Mouse (Mus musculus): ENCODE data around the gene Dip2c. TPM values are rescaled to one million over a fixed set of nuclear protein-coding genes. Genes with fewer than 3 reads are reported as not detected.

Dip2c gene
- total and polyA plus RNA-seq, 3 experiments: 0.04 to 0.14 (median 0.08) TPM

GRCm38 (mm10) chr13:9686261-9686660 is 409.9 kb downstream of the Dip2c start:
- no peak overlapping the region for H3K4me3 ChIP-seq (replicated peaks in 1 of 3; ENCODE audit: low read depth in 2 of 3, low read length in 2 of 3, poor library complexity in 1 of 3)
- H3K9me3 ChIP-seq (replicated peaks; ENCODE audit: low read length): no peaks in the 10 kb centered on the region
- no peak overlapping the region for H3K27ac ChIP-seq (ENCODE audit: insufficient read depth, low read depth)
- DNase-seq (ENCODE audit: extremely low read depth): no peak
- H3K27me3 ChIP-seq (replicated peaks): no peaks in the 10 kb centered on the region
- H3K4me2 ChIP-seq (ENCODE audit: insufficient read depth, low read depth, poor library complexity, severe bottlenecking): no peak overlapping the region
- dilution Hi-C loops (cut with MboI; ENCODE audit: extremely low pct_ligation_motif_present, extremely low pct_unique_long_range_greater_than_20kb, low sequenced_read_pairs): no loop called here
- H3K36me3 ChIP-seq (replicated peaks in 1 of 2; ENCODE audit: control insufficient read depth in 1 of 2, insufficient read depth in 1 of 2, low read length in 1 of 2): peaks cover 53 to 79% of the 10 kb centered on the region in 2 experiments
- no peaks in the 10 kb centered on the region for H3K79me2 ChIP-seq (replicated peaks; ENCODE audit: control insufficient read depth, extremely low read depth, insufficient read depth, poor library complexity, severe bottlenecking)
- in situ Hi-C loops (cut with MboI; ENCODE audit: low pct_ligation_motif_present, low pct_unique_long_range_greater_than_20kb, low sequenced_read_pairs): no loop called here
- H3K4me1 ChIP-seq (ENCODE audit: control insufficient read depth in 1 of 2, insufficient read depth in 2 of 2): no peaks in the 10 kb centered on the region
- TF ChIP-seq BHLHE40 (IDR thresholded peaks at IDR 0.05; ENCODE audit: low read depth, low read length) (no peak), RCOR1 (conservative IDR thresholded peaks at IDR 0.05; ENCODE audit: low read depth, low read length) (no peak)
- no peak overlapping the region for H3K9ac ChIP-seq (ENCODE audit: insufficient read depth, low read depth)

GRCm38 (mm10) chr13:9686765-9687164 is 410.4 kb downstream of the Dip2c start:
- peaks cover 55 to 84% of the 10 kb centered on the region in 2 experiments for H3K36me3 ChIP-seq (replicated peaks in 1 of 2; ENCODE audit: control insufficient read depth in 1 of 2, insufficient read depth in 1 of 2, low read length in 1 of 2)

DNA sequence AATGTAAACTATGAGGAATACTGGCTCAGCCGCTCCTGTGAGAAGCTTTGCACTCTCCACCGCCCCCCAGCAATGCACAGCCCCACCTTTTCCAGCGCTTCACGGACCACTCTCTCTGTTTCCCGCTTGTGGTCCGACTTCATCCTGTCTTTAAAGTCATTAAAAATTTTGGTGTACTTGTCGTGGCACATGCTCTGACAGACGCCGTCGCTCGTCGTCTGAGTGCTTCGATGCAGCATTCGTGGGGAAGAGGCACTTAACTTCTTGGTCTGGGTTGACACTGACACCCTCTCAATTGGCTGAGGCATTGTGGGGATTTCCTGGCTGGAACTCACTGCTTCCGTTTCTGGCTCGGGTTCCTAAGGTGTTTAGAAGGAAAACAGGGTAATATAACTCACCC is 413.0 kb downstream of the Dip2c start:
- no peaks in the 10 kb centered on the region for H3K4me1 ChIP-seq (ENCODE audit: control insufficient read depth in 1 of 2, insufficient read depth in 2 of 2)
- no peak for DNase-seq (ENCODE audit: extremely low read depth)
- dilution Hi-C loops (cut with MboI; ENCODE audit: extremely low pct_ligation_motif_present, extremely low pct_unique_long_range_greater_than_20kb, low sequenced_read_pairs) (no loop called here), in situ Hi-C loops (cut with MboI; ENCODE audit: low pct_ligation_motif_present, low pct_unique_long_range_greater_than_20kb, low sequenced_read_pairs) (no loop called here)
- no peaks in the 10 kb centered on the region for H3K79me2 ChIP-seq (replicated peaks; ENCODE audit: control insufficient read depth, extremely low read depth, insufficient read depth, poor library complexity, severe bottlenecking)
- H3K9ac ChIP-seq (ENCODE audit: insufficient read depth, low read depth): no peak overlapping the region
- no peak overlapping the region for H3K4me3 ChIP-seq (replicated peaks in 1 of 3; ENCODE audit: low read depth in 2 of 3, low read length in 2 of 3, poor library complexity in 1 of 3)
- H3K27ac ChIP-seq (ENCODE audit: insufficient read depth, low read depth): no peak overlapping the region
- H3K9me3 ChIP-seq (replicated peaks; ENCODE audit: low read length): no peaks in the 10 kb centered on the region
- no peaks in the 10 kb centered on the region for H3K27me3 ChIP-seq (replicated peaks)
- TF ChIP-seq USF2 (conservative IDR thresholded peaks at IDR 0.05; ENCODE audit: low read depth, low read length) (no peak), HCFC1 (IDR thresholded peaks at IDR 0.05; ENCODE audit: low read depth, low read length) (no peak), MYC (IDR thresholded peaks at IDR 0.05; ENCODE audit: low read depth, low read length) (no peak), MAFK (IDR thresholded peaks at IDR 0.05; ENCODE audit: insufficient replicate concordance, low read length) (no peak), ZNF384 (IDR thresholded peaks at IDR 0.05; ENCODE audit: low read depth, low read length) (no peak), CTCF (conservative IDR thresholded peaks at IDR 0.05 in 1 of 2, IDR thresholded peaks at IDR 0.05 in 1 of 2; ENCODE audit: low read depth in 2 of 2, low read length in 2 of 2) (no peak), ZC3H11A (IDR thresholded peaks at IDR 0.05; ENCODE audit: low read depth, low read length) (no peak), NRF1 (IDR thresholded peaks at IDR 0.05; ENCODE audit: low read depth, low read length) (no peak), MAX (IDR thresholded peaks at IDR 0.05; ENCODE audit: low read length) (no peak), POLR2AphosphoS2 (IDR thresholded peaks at IDR 0.05; ENCODE audit: low read depth, low read length) (no peak), ELF1 (IDR thresholded peaks at IDR 0.05; ENCODE audit: low read depth, low read length) (no peak), GABPA (IDR thresholded peaks at IDR 0.05; ENCODE audit: insufficient replicate concordance, low read depth, low read length) (no peak), PAX5 (IDR thresholded peaks at IDR 0.05; ENCODE audit: low read length) (no peak), ZKSCAN1 (IDR thresholded peaks at IDR 0.05; ENCODE audit: borderline replicate concordance, low read depth, low read length) (no peak)
- peaks cover 61 to 86% of the 10 kb centered on the region in 2 experiments for H3K36me3 ChIP-seq (replicated peaks in 1 of 2; ENCODE audit: control insufficient read depth in 1 of 2, insufficient read depth in 1 of 2, low read length in 1 of 2)
- H3K4me2 ChIP-seq (ENCODE audit: insufficient read depth, low read depth, poor library complexity, severe bottlenecking): no peak overlapping the region

More at GRCm38 (mm10) chr13:9686765-9687164, 410.4 kb downstream of the Dip2c start:
- dilution Hi-C loops (cut with MboI; ENCODE audit: extremely low pct_ligation_motif_present, extremely low pct_unique_long_range_greater_than_20kb, low sequenced_read_pairs) (no loop called here), in situ Hi-C loops (cut with MboI; ENCODE audit: low pct_ligation_motif_present, low pct_unique_long_range_greater_than_20kb, low sequenced_read_pairs) (no loop called here)
- Histone ChIP-seq H3K27ac (ENCODE audit: insufficient read depth, low read depth) (no peak overlapping the region), H3K4me1 (ENCODE audit: control insufficient read depth in 1 of 2, insufficient read depth in 2 of 2) (no peaks in the 10 kb centered on the region), H3K4me2 (ENCODE audit: insufficient read depth, low read depth, poor library complexity, severe bottlenecking) (no peak overlapping the region), H3K9ac (ENCODE audit: insufficient read depth, low read depth) (no peak overlapping the region), H3K4me3 (replicated peaks in 1 of 3; ENCODE audit: low read depth in 2 of 3, low read length in 2 of 3, poor library complexity in 1 of 3) (no peak overlapping the region), H3K27me3 (replicated peaks) (no peaks in the 10 kb centered on the region), H3K9me3 (replicated peaks; ENCODE audit: low read length) (no peaks in the 10 kb centered on the region), H3K79me2 (replicated peaks; ENCODE audit: control insufficient read depth, extremely low read depth, insufficient read depth, poor library complexity, severe bottlenecking) (no peaks in the 10 kb centered on the region)
- no peak for TF ChIP-seq TBP (conservative IDR thresholded peaks at IDR 0.05; ENCODE audit: low read depth, low read length)
- TF ChIP-seq MAZ (IDR thresholded peaks at IDR 0.05; ENCODE audit: low read depth, low read length): no peak
- TF ChIP-seq MAX (IDR thresholded peaks at IDR 0.05; ENCODE audit: low read length): no peak
- no peak for TF ChIP-seq RCOR1 (conservative IDR thresholded peaks at IDR 0.05; ENCODE audit: low read depth, low read length)
- TF ChIP-seq ETS1 (conservative IDR thresholded peaks at IDR 0.05; ENCODE audit: low read depth, low read length): no peak
- TF ChIP-seq KAT2A (IDR thresholded peaks at IDR 0.05; ENCODE audit: insufficient replicate concordance, low read length): no peak
- TF ChIP-seq CHD1 (IDR thresholded peaks at IDR 0.05; ENCODE audit: low read depth, low read length): no peak
- no peak for TF ChIP-seq SIN3A (IDR thresholded peaks at IDR 0.05; ENCODE audit: low read length)
- no peak for TF ChIP-seq CTCF (conservative IDR thresholded peaks at IDR 0.05 in 1 of 2, IDR thresholded peaks at IDR 0.05 in 1 of 2; ENCODE audit: low read depth in 2 of 2, low read length in 2 of 2)
- no peak for TF ChIP-seq E2F4 (IDR thresholded peaks at IDR 0.05; ENCODE audit: insufficient replicate concordance, low read depth, low read length)
- TF ChIP-seq MEF2A (IDR thresholded peaks at IDR 0.05; ENCODE audit: borderline replicate concordance, low read depth, low read length): no peak
- TF ChIP-seq EP300 (IDR thresholded peaks at IDR 0.05; ENCODE audit: low read length): no peak
- TF ChIP-seq GABPA (IDR thresholded peaks at IDR 0.05; ENCODE audit: insufficient replicate concordance, low read depth, low read length): no peak
- TF ChIP-seq ZMIZ1 (IDR thresholded peaks at IDR 0.05; ENCODE audit: low read depth, low read length): no peak
- no peak for TF ChIP-seq POLR2AphosphoS2 (IDR thresholded peaks at IDR 0.05; ENCODE audit: low read depth, low read length)
- no peak for DNase-seq (ENCODE audit: extremely low read depth)
